Comparison of ENCODE assay signal across 11 mouse cellular contexts in genomic region chr13:63324311-63324710, GRCm38 (mm10).
DNase-seq lines count a peak whose midpoint lies in the region; ATAC-seq lines count a peak whose summit lies in the region.
"Had no signal": no experiment of that assay in that cellular context is flagged by ENCODE, and none has a peak within 500 bp of the region (broad histone marks: within the 10 kb centered on the region; RNA-seq: fewer than 3 reads in every experiment).

No protein-coding gene starts in this region.

- H3K27ac ChIP-seq in kidney, embryonic 16.5 days (ENCODE audit: low read length), result peak overlapping the region; percentile 75
- H3K27ac ChIP-seq in brown adipose tissue, adult 24 weeks (replicated peaks; ENCODE audit: low read depth, low read length), result 0 out of 2 replicates have a peak overlapping the region, but pooled peaks have one; percentile 77
- peak overlapping the region; percentile 32 for H3K27ac ChIP-seq in limb, embryonic 11.5 days (replicated peaks; ENCODE audit: low read depth, low read length)
- H3K27ac ChIP-seq: midbrain, embryonic 12.5 days had no signal

- H3K9me3 ChIP-seq in kidney, embryonic 16.5 days (ENCODE audit: low read length), result no peaks in the 10 kb centered on the region
- H3K9me3 ChIP-seq in limb, embryonic 11.5 days (ENCODE audit: control insufficient read depth, low read length), result no peaks in the 10 kb centered on the region
- H3K9me3 ChIP-seq: midbrain, embryonic 12.5 days had no signal

- DNase-seq in embryo, embryonic 10 days (ENCODE audit: low spot score), result peak; percentile 67
- DNase-seq in embryo, embryonic 9.5 days (ENCODE audit: extremely low spot score), result no peak
- no peak for DNase-seq in kidney, postnatal 36 days
- no peak for DNase-seq in limb, embryonic 11.5 days (ENCODE audit: low spot score)
- DNase-seq in thymus, postnatal 10 days (ENCODE audit: low spot score in 2 of 2), result no peak
- DNase-seq: cerebellum, postnatal 36 days; left cerebral cortex, postnatal 4 days had no signal

- no peak overlapping the region for H3K9ac ChIP-seq in kidney, embryonic 16.5 days (replicated peaks; ENCODE audit: low read length)
- no peak overlapping the region for H3K9ac ChIP-seq in limb, embryonic 11.5 days (ENCODE audit: low read length)
- H3K9ac ChIP-seq: midbrain, embryonic 12.5 days had no signal

- ATAC-seq in kidney, embryonic 16.5 days (ENCODE audit: low FRiP score, low TSS enrichment), result no peak
- ATAC-seq in limb, embryonic 11.5 days (ENCODE audit: insufficient number of reproducible peaks, low FRiP score, low TSS enrichment, low read depth), result no peak
- ATAC-seq in activated CD4-positive, CD25-positive, alpha-beta regulatory T cell, adult 4 months, result no peak

- no peaks in the 10 kb centered on the region for H3K27me3 ChIP-seq in kidney, embryonic 16.5 days (ENCODE audit: insufficient read depth, low read length)
- no peaks in the 10 kb centered on the region for H3K27me3 ChIP-seq in limb, embryonic 11.5 days (ENCODE audit: control insufficient read depth, insufficient read depth, low read length)
- H3K27me3 ChIP-seq: midbrain, embryonic 12.5 days had no signal

- no peaks in the 10 kb centered on the region for H3K36me3 ChIP-seq in kidney, embryonic 16.5 days (ENCODE audit: insufficient read depth, low read length)
- H3K36me3 ChIP-seq in limb, embryonic 11.5 days (ENCODE audit: control insufficient read depth, insufficient read depth, low read length), result peaks cover 2% of the 10 kb centered on the region

- WGBS in kidney, embryonic 16.5 days, result 32% methylated on average over 3 of the region's 3 CpGs
- 77% methylated on average over 3 of the region's 3 CpGs for WGBS in limb, embryonic 11.5 days

- H3K4me1 ChIP-seq in kidney, embryonic 16.5 days (ENCODE audit: insufficient read depth, low read length), result peaks cover 27% of the 10 kb centered on the region
- H3K4me1 ChIP-seq in brown adipose tissue, adult 24 weeks (ENCODE audit: control insufficient read depth, insufficient read depth, insufficient read length, low read length), result peaks cover 15% of the 10 kb centered on the region
- peaks cover 18% of the 10 kb centered on the region for H3K4me1 ChIP-seq in limb, embryonic 11.5 days (ENCODE audit: control insufficient read depth, insufficient read depth, low read length)
- H3K4me1 ChIP-seq: midbrain, embryonic 12.5 days had no signal

- H3K4me3 ChIP-seq in kidney, embryonic 16.5 days (ENCODE audit: low read length), result no peak overlapping the region
- H3K4me3 ChIP-seq in brown adipose tissue, adult 24 weeks (ENCODE audit: insufficient read depth, low read depth, low read length), result no peak overlapping the region
- no peak overlapping the region for H3K4me3 ChIP-seq in limb, embryonic 11.5 days (ENCODE audit: low read depth, low read length)
- H3K4me3 ChIP-seq: midbrain, embryonic 12.5 days had no signal

- no peak overlapping the region for H3K4me2 ChIP-seq in kidney, embryonic 16.5 days (replicated peaks; ENCODE audit: low read depth, low read length)
- H3K4me2 ChIP-seq in limb, embryonic 11.5 days (ENCODE audit: low read depth, severe bottlenecking), result no peak overlapping the region
- H3K4me2 ChIP-seq: midbrain, embryonic 12.5 days had no signal
